Mouse (Mus musculus) adrenal gland, postnatal 25 days (tissue): ENCODE data around the gene Gm17018. TPM values are rescaled to one million over a fixed set of nuclear protein-coding genes. Genes with fewer than 3 reads are reported as not detected.

Experiments
- DNase-seq: peaks from one replicate; pipeline ENCODE4 v3.0.0; 2021; ENCODE audit warnings: mixed read lengths
- total RNA-seq: library from RNA; stranded (reverse); gene quantifications from 2 replicates; pipeline ENCODE4 v1.2.3, GENCODE M21; 2021

Gene Gm17018
- total RNA-seq, 1 experiment from 2014 or later: 31.8 TPM

DNA sequence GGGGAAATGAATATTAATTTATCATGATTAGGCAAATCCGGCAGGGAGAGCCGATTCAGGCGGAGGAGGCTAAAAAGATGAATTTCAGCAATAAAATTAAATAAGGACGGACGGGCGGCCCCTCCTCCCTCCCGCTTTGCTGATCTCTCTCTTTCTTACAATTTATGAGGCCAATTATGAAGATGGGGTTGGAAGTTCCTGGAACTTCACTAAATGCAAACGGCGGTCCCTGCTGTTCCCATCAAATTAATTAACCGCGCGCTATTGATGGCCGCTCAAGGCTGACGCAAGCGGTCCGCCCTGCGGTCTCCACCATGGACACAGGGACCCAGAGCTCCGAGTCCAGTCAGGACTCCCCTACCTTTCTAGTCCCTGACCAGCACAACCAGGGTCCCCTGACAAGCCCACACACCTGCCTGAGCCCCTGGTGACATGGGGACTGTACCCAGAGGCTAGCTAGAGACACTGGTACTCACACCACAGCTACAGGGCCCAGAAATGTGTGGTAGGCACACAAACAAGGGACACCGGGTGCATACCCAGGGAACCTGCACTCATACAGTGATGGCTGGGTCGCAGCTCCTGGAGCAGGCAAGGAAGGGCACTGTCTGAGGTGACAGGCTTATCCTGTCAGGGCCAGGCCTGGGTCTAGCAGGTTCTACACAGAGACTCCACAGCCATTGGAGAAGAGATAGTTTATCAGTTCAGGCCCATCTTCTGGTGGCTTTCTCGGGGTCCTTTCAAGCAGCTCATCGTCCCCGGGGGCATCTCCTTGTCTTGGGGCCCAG is 11.1 kb upstream of the Gm17018 start:
- DNase-seq: no peak

DNA sequence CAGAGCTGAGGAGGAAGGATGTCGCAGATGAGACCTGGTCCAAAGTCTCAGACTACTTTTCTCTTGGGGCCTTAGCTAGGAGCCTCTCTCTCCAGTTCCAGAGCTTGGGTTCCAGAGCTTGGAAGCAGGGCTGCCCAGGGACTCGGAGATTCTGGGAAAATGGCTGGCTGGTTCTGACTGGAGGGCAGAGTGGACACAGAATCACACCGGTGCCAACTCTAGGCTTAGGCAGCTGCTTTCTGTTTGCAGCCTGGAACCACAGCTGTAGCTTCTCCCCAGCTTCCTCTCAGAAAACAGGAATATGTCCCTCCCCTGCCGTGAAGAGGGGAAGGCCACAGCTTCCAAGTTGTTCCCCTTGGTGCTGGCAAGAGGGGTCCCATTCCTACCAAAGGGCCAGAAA is 10.5 kb upstream of the Gm17018 start:
- no peak for DNase-seq

DNA sequence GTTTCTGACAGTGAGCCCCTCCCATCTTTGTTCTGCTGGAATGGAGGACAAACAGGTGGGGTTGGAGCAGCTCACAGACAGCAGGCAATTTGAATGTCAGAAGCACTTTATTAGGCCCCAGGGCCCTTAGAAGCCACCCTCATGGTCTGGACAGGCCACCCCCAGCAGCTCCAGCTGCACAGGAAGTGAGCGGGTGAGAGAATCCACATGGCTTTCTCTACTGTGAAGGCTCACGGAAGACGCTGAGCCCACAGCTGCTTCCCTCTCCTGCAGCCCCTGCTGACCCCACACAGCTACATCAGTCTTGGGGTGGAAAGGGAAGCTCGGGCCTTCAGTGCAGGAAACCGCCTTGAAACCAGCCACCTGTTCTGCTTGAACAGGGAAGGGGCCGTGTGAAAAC is 8.2 kb upstream of the Gm17018 start:
- DNase-seq: no peak

DNA sequence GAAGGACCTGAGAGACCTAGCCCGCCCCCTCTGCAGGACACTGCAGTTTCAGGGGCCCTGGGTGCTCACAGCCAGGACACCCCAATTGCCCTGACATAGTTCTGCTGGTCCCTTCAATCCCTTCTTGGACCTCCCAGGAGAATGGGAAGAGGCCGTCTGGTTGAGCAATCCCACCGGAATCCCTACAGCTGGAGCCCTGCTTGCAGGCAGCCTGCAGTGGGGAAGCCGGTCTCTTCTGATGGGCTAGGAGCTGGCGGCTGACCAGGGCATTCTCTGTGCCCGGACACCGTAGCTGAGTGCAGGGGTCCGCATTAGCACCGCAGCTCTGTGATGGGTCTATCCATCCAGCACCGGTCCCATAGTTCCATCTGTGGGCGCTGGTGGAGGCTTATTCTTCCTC is 6.3 kb upstream of the Gm17018 start:
- no peak for DNase-seq

GRCm38 (mm10) chr19:45565925-45566715 is 5.7 kb downstream of the Gm17018 start:
- no peak for DNase-seq

DNA sequence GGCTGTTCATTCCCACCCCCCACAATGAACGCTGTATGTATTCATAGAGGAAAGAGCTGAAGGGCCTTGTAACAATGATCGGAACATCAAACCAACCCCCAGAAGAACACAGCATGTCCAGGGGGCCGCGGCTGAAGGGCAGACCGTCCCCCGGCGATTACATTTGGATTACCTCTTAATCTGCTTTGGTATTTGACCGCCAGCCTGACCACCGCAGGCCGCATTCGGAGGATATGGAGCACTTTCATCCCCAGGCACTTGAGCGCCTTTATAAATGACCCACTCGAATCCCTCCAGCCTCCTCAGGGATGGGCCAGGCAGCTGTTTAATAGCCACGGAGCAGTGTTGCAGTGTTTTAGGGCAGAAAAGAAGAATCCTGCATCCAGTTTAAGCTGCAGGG is 7.0 kb downstream of the Gm17018 start:
- no peak for DNase-seq

- DNase-seq: no peak
Observed at GRCm38 (mm10) chr19:45573033-45573432, 12.6 kb downstream of the Gm17018 start.

GRCm38 (mm10) chr19:45573861-45574267 is 13.4 kb downstream of the Gm17018 start:
- peak; percentile 71 for DNase-seq

GRCm38 (mm10) chr19:45574339-45574898 is 14.0 kb downstream of the Gm17018 start:
- DNase-seq: no peak

DNA sequence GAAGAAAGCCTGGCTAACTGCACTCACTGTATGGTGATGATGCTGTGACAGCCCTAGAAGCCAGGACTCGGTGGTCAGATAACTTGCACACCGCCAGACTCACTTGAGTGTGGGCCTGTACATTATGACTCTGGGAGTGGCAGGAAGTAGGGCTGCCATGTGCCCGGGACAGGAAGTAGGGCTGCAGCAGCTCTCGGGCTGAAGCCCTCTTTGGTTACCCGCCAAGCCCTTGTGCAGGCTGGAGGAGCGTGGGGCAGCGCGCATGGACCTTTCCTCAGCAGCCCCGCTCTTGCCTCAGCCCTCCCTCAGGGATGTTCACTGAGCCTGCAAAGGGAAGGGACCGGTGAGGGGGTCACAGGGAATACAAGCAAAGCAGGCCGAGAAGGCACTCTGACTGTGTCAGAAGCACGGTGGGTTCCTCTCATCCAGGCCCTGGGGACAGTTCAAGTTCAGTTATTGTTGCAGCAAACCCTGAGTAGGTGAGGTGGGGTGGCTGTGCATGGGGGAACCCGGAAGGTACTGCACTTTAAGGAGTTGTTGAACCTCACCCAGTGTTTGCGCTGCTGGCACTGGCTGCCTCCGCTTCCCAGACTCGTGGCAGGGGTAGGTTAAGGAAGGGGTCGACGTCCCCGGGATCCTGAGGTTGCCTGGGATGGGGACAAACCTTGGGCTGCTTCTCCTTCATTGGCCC is 14.7 kb downstream of the Gm17018 start:
- DNase-seq: no peak

DNA sequence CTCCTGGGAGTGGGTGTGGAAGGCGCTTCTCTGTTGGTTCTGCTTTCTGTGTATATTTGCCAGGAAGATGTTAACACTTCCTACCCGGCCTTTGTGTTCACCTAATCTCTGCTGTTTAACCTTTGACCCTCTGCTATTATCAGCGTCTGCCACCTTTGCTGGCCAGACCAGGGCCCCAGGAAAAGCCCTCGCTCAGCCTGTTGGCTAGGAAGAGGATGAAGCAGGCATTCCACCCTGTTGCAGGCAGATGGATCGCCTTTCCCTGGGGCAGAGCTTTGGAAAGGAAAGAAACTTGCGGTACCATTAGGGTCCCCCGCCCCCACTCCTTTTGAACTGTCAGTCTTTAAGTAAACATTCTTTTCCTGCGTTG is 15.2 kb downstream of the Gm17018 start:
- no peak for DNase-seq

DNA sequence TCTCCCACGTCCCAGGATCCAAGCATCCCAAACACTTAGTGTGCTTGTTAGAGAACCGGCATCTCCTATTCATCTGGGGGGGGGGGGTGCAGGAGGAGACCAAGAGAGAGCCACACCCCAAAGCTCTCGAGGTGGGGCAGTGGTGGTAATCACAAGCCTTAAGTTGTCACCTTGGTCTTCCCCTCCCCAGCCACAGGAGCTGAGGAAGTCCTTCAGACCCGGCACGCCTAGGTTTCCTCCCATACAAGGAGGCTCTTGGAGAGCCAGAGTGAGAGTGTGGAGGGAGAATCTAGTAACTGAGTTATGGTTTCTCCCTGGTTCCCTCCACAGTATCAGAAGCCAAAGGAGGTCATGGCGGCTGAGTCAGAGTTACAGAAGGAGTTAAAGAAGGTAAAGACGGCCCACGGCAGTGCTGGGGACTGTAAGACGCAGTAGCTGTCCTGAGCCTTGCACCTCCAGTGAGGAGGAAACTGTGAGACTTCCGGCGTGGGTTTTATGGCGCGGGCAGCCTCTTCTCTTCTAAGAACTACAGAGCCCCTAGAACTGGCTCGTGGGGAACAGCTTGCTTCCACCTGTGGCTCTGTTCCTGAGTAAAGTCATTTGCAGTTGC is 16.8 kb downstream of the Gm17018 start:
- DNase-seq: no peak

DNA sequence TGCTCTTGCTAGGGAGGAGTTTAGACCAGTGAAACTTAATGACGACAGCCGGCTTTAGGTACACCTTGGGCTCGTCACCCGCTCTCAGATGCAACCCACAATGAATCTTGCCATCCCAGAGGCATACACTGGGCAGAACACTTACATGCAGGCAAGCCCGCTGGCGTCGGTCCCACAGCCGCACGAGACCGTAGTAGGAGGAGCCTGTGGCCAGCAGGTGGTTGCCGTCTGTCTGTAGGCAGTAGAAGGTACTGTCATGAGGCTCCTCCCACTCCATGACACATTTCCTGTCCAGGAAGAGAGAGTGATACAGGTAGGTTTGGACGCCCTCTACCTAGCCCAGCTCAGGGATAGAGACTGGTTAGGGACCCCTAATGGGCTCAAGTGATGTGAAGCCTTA is 18.6 kb downstream of the Gm17018 start:
- no peak for DNase-seq

DNA sequence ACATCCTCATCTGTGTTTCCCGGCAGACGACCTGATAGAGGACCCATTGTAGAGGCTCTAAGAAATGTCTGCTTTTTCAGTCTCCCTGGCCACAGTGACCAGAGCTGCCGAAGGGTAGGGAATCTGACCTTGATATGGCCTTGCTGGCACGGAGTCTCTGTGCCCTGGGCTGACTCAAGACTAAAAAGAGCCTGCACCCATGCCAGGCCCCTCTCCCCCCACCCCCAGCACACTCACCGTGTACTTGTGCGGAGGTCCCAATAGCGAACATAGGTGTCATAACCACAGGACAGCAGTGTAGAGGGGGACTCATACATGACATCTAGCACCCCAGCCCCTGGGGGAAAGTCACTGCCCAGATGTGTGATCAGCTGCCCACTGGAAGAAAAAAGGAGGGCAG is 19.0 kb downstream of the Gm17018 start:
- peak; percentile 46 for DNase-seq

DNA sequence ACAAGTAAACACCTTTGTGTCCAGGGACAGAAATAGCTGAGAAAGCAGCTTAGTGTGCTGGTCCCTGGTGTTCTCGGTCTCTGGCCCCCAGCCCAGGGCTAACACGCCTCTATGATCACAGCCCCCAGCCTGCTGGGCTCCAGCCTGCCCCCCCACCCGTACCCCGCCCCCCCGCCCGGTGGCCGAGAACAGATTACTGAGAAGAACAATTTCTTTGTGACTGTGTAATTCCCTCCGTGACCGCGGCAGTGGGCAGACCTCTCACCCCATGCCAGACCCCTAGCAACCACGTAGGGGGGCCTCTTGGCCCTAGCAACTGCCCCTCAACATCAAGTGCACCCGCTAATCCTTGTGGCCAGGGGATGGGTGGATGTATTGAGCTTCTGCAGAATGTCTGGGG is 19.8 kb downstream of the Gm17018 start:
- DNase-seq: no peak

GRCm38 (mm10) chr19:45581257-45581656 is 20.8 kb downstream of the Gm17018 start:
- DNase-seq: peak; percentile 45

DNA sequence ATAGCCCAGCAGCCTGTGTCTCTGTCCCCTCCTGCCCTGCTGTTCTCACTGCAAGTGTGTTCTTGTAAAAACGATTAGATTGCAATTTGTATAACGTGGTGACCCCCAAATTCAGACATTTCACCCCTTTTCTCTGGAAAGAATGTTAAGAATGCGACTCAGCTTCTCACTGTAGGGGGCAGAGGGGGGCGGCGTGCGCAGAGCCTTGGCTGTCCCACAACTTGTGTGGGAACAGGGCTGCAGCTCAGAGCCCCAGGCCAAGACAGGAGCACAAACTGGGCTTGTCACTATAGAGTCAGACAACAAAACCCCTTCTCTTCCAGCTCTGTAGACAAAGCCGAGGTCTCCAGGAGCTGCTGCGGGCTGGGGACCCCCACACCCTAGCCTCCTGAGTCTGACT is 21.7 kb downstream of the Gm17018 start:
- DNase-seq: no peak

GRCm38 (mm10) chr19:45583136-45583535 is 22.7 kb downstream of the Gm17018 start:
- no peak for DNase-seq

- no peak for DNase-seq
Observed at GRCm38 (mm10) chr19:45584856-45585620, 24.6 kb downstream of the Gm17018 start.

GRCm38 (mm10) chr19:45586850-45587249 is 26.4 kb downstream of the Gm17018 start:
- DNase-seq: no peak

DNA sequence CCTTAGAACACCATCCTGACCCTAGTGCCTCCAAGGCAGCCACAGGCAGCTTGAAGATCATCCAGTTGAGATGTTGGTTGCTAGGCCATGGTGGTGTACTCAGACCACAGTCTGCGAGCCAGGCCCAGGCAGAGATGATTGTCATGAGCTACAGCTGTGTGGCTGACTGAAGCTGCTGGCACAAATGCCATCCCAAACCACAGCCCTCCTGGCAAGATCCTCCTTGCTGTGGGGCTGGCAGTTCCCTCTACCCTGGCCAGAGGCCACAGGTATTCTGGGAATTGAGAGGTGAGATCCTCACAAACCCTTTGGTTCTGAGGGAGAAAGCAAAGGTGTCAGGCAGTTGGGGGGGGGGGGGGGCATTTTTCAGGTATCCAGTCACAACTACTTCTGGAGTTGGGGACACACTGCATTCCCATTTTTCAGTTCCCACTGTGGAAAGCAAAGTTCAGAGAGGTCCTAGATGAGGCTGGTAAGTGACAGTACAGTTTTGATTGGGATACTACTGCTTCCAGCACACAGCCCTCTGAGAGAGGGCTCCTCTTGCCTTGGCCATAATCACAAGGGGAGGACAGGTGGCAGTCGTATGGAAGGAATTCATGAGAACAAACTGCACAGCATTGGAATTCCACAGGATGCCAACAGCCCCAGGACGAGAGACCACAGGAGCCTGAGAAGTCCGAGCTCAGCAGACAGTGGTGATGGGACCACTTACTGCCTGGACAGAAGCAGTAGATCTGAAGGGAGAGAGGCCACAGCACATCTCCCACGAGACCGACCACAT is 27.3 kb downstream of the Gm17018 start:
- DNase-seq: no peak
